Mouse (Mus musculus): ENCODE data around the gene Trpc2. TPM values are rescaled to one million over a fixed set of nuclear protein-coding genes. Genes with fewer than 3 reads are reported as not detected.

Gene Trpc2
- polyA plus RNA-seq, 1 experiment from 2014 or later, result not detected

DNA sequence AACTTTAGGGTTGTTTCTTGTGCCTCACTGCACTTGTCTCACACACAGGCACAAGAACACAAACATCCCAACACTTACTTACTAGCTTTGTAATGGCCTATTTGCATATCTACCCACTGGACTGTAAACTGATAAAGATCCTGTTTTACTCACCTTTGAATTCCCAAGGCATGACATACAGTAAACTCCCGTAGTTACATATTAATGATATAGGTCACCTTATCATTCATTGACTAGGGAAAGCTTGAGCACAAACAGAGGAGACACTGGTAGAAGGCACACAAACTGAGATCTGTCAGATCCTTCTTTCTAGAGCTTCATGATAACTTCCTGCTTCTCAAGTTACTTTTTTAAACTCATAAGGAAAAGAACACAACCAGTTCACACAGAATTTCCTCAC is 20.7 kb upstream of the Trpc2 start:
- Histone ChIP-seq H3K4me1 (ENCODE audit: insufficient read depth) (peaks cover 31% of the 10 kb centered on the region), H3K36me3 (replicated peaks; ENCODE audit: insufficient read depth, low read length) (0 out of 2 replicates have a peak, but pooled peaks cover 2% of the 10 kb centered on the region), H3K4me3 (ENCODE audit: low read depth, low read length) (no peak overlapping the region), H3K27ac (ENCODE audit: low read depth) (peak overlapping the region; percentile 18; the same call in 1 of the 2 replicates), H3K9ac (replicated peaks) (no peak overlapping the region), H3K9me3 (ENCODE audit: low read length) (no peaks in the 10 kb centered on the region), H3K4me2 (ENCODE audit: low read depth, low read length) (0 out of 2 replicates have a peak overlapping the region, but pooled peaks have one; percentile 2), H3K27me3 (ENCODE audit: insufficient read depth, low read length) (no peaks in the 10 kb centered on the region)
- DNase-seq (no peak), ATAC-seq (no peak)
- TF ChIP-seq CTCF (IDR thresholded peaks at IDR 0.05; ENCODE audit: low read depth) (no peak), EP300 (IDR thresholded peaks at IDR 0.05; ENCODE audit: low read depth) (no peak)
- 67% methylated on average over 1 of the region's 1 CpGs for WGBS (ENCODE audit: insufficient replicate concordance)

DNA sequence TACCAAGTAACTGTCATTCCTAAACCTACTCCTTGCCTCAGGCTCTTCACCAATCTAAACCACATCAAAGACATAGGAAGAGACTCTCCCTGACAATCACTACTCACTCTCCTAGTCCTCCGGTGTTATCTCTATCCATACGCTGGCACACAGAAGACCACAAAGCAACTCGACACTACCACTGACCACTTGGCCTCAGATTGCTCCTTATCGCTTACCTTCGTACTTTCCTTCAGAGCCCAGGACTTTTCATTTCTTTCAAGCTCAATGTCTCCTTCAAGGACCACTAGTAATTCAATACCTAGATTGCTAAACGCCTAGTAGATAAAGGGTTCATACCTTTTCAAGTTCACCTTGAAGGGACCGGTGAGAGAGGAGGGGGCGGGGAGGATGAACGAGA is 19.0 kb upstream of the Trpc2 start:
- peak overlapping the region; percentile 85 for H3K4me3 ChIP-seq (ENCODE audit: low read depth, low read length)
- no peak overlapping the region for H3K9ac ChIP-seq (replicated peaks)
- DNase-seq (no peak), ATAC-seq (no peak)
- no peaks in the 10 kb centered on the region for H3K27me3 ChIP-seq (ENCODE audit: insufficient read depth, low read length)
- TF ChIP-seq CTCF (IDR thresholded peaks at IDR 0.05; ENCODE audit: low read depth) (no peak), EP300 (IDR thresholded peaks at IDR 0.05; ENCODE audit: low read depth) (no peak)
- H3K9me3 ChIP-seq (ENCODE audit: low read length), result no peaks in the 10 kb centered on the region
- WGBS (ENCODE audit: insufficient replicate concordance), result 52% methylated on average over 9 of the region's 9 CpGs
- H3K4me2 ChIP-seq (ENCODE audit: low read depth, low read length), result peak overlapping the region; percentile 96
- no peak overlapping the region for H3K27ac ChIP-seq (ENCODE audit: low read depth)
- 0 out of 2 replicates have a peak, but pooled peaks cover 2% of the 10 kb centered on the region for H3K36me3 ChIP-seq (replicated peaks; ENCODE audit: insufficient read depth, low read length)
- peaks cover 31% of the 10 kb centered on the region for H3K4me1 ChIP-seq (ENCODE audit: insufficient read depth)

DNA sequence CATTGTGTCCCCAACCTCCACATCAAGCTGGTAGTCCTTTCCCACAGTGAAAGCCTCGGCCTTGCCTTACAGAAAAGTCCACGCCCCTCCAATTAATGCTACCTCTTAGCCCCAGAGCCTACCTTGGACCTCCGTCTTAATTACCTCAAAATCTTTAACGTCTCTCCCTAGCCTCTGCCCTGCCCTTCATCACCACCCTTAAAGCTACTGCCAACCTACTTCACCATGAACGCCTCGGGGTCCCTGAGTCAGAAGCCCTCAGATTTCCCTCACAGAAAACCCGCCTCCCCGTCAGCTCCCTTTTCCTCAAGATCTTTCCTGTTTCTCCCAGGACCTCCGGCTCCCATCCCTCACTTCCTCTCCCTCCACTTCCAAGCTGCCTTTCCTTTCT is 18.3 kb upstream of the Trpc2 start:
- Histone ChIP-seq H3K4me1 (ENCODE audit: insufficient read depth) (peaks cover 31% of the 10 kb centered on the region), H3K4me3 (ENCODE audit: low read depth, low read length) (peak overlapping the region; percentile 85), H3K36me3 (replicated peaks; ENCODE audit: insufficient read depth, low read length) (0 out of 2 replicates have a peak, but pooled peaks cover 2% of the 10 kb centered on the region), H3K9me3 (ENCODE audit: low read length) (no peaks in the 10 kb centered on the region), H3K4me2 (ENCODE audit: low read depth, low read length) (peak overlapping the region; percentile 96), H3K27me3 (ENCODE audit: insufficient read depth, low read length) (no peaks in the 10 kb centered on the region), H3K27ac (ENCODE audit: low read depth) (peak overlapping the region; percentile 53), H3K9ac (replicated peaks) (peak overlapping the region; percentile 75)
- 1% methylated on average over 9 of the region's 9 CpGs for WGBS (ENCODE audit: insufficient replicate concordance)
- DNase-seq (no peak), ATAC-seq (no peak)
- TF ChIP-seq EP300 (IDR thresholded peaks at IDR 0.05; ENCODE audit: low read depth) (no peak), CTCF (IDR thresholded peaks at IDR 0.05; ENCODE audit: low read depth) (no peak)

DNA sequence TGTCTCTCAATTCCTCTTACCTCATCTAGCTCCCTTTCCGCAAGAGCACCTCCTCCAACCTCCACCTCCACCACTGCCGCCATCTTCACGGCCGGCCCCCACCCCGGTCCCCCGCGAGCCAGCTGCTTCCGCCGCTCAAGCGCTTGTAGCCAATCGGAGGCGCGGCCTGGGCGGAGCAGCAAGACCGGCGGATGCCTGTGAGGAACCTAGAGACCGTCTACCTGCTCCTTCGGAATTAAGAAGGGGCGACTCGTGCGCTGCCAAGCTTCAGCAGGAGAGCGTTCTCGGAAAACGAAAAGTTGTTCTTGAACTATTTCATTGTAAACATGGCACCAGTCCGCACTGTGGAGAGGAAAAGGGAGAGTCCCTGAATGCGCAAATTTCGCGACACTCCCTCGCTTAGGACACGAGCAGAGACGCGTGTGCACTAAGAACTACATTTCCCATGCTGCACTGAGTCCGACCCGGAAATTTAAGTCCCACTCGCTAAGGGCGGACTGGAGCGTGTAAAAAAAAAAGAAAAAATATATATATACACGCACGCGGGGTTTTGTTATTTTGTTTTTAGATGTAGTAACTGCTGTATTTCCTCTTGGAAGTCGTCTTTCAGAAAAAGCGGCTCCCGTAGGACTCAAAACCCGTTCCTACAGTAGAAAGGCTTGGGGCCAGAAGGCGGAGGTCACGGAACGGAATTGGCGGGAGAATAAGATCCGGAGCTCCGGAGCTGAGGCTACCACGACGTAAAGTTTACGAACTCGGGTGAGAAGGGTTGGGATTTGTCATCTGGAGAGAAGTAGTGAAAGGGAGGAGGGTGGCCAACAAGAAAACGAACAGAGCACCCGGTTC is 17.6 kb upstream of the Trpc2 start, which contains the start of the genes Rnf121, Xndc1 and Xntrpc:
Gene Rnf121 (minus strand): TSS at position 424 of the 846 bp plus-strand sequence.
Gene Xndc1 (plus strand): TSS at position 466 of the 846 bp plus-strand sequence.
Gene Xntrpc (plus strand): TSS at position 668 of the 846 bp plus-strand sequence.
- Histone ChIP-seq H3K27ac (ENCODE audit: low read depth) (peak within 1 kb of the TSS; percentile 53), H3K36me3 (replicated peaks; ENCODE audit: insufficient read depth, low read length) (no peaks in the 10 kb centered on the region), H3K9ac (replicated peaks) (peak within 1 kb of the TSS; percentile 75), H3K9me3 (ENCODE audit: low read length) (no peaks in the 10 kb centered on the region), H3K27me3 (ENCODE audit: insufficient read depth, low read length) (no peaks in the 10 kb centered on the region), H3K4me1 (ENCODE audit: insufficient read depth) (peaks cover 26% of the 10 kb centered on the region), H3K4me2 (ENCODE audit: low read depth, low read length) (peak within 1 kb of the TSS; percentile 96), H3K4me3 (ENCODE audit: low read depth, low read length) (peak within 1 kb of the TSS; percentile 85)
- ATAC-seq, result peak; percentile 99
- DNase-seq, result peak; percentile 94
- TF ChIP-seq CTCF (IDR thresholded peaks at IDR 0.05; ENCODE audit: low read depth) (no peak), EP300 (IDR thresholded peaks at IDR 0.05; ENCODE audit: low read depth) (peak; percentile 51; the same call in 1 of the 2 replicates)
- WGBS (ENCODE audit: insufficient replicate concordance), result under 1% methylated on average over 56 of the region's 56 CpGs

DNA sequence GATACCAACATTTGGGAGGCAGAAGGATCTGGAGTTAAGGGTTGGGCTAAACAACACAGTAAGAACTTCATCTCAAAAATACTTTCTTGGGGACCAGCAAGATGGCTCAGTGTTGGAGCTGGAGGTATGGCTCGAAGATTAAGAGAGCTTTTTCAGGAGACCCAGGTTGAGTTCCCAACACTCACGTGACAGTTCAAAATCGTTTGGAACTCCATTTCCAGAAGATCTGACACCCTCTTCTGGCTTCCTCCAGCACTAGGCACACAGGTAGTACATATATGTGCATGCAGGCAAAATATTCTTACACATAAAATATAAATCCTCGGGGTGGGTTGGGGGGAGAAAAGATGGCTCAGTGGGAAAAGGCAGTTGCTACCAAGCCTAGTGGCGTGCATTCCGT is 16.6 kb upstream of the Trpc2 start:
- ATAC-seq (no peak), DNase-seq (no peak)
- H3K4me2 ChIP-seq (ENCODE audit: low read depth, low read length), result peak overlapping the region; percentile 96
- no peaks in the 10 kb centered on the region for H3K9me3 ChIP-seq (ENCODE audit: low read length)
- no peak overlapping the region for H3K27ac ChIP-seq (ENCODE audit: low read depth)
- peak overlapping the region; percentile 85 for H3K4me3 ChIP-seq (ENCODE audit: low read depth, low read length)
- peak overlapping the region; percentile 75 for H3K9ac ChIP-seq (replicated peaks)
- H3K4me1 ChIP-seq (ENCODE audit: insufficient read depth), result peaks cover 21% of the 10 kb centered on the region
- WGBS (ENCODE audit: insufficient replicate concordance), result 57% methylated on average over 6 of the region's 6 CpGs
- peaks cover 4% of the 10 kb centered on the region for H3K36me3 ChIP-seq (replicated peaks; ENCODE audit: insufficient read depth, low read length)
- TF ChIP-seq CTCF (IDR thresholded peaks at IDR 0.05; ENCODE audit: low read depth) (no peak), EP300 (IDR thresholded peaks at IDR 0.05; ENCODE audit: low read depth) (no peak)
- no peaks in the 10 kb centered on the region for H3K27me3 ChIP-seq (ENCODE audit: insufficient read depth, low read length)

DNA sequence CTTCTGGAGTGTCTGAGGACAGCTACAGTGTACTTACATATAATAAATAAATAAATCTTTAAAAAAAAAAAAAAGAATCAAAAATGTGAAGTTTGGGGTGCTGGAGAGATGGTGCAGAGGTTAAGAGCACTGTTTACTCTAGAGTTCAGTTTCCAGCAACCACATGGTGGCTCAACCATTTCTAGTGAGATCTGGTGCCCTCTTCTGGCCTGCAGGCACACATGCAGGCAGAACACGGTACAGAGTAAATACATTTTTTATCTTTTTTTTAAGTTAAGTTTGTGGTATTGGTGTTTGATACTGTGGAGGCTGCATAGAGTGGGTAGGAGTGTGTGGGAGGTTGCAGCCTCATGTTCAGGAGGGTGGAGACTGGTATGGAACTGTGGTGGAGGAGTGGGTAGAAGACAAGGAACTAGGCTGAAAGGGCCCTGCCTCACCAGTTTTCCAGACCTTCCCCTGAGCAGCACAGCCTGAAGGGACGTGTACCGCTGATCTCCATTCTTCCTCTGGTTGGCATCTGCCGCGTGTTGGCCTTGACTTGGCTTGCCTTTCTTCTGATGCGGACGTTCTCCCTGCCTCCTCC is 6.1 kb upstream of the Trpc2 start:
- Histone ChIP-seq H3K4me3 (ENCODE audit: low read depth, low read length) (no peak overlapping the region), H3K9ac (replicated peaks) (no peak overlapping the region), H3K27ac (ENCODE audit: low read depth) (no peak overlapping the region), H3K9me3 (ENCODE audit: low read length) (no peaks in the 10 kb centered on the region), H3K4me1 (ENCODE audit: insufficient read depth) (no peaks in the 10 kb centered on the region), H3K36me3 (replicated peaks; ENCODE audit: insufficient read depth, low read length) (peaks cover 54% of the 10 kb centered on the region), H3K27me3 (ENCODE audit: insufficient read depth, low read length) (no peaks in the 10 kb centered on the region), H3K4me2 (ENCODE audit: low read depth, low read length) (no peak overlapping the region)
- ATAC-seq (no peak), DNase-seq (peak; percentile 40)
- 72% methylated on average over 7 of the region's 7 CpGs for WGBS (ENCODE audit: insufficient replicate concordance)
- no peak for TF ChIP-seq EP300 (IDR thresholded peaks at IDR 0.05; ENCODE audit: low read depth)
- peak; percentile 77 for TF ChIP-seq CTCF (IDR thresholded peaks at IDR 0.05; ENCODE audit: low read depth)

All from liver, postnatal 0 days (tissue).